Mouse (Mus musculus) skeletal muscle tissue, adult 2 months (tissue): ENCODE results near the gene Scube2.
A peak's percentile ranks its signal among the peaks of the same experiment; 100 is the strongest.

Experiments used
- DNase-seq: peaks from one replicate; pipeline ENCODE4 v3.0.0-alpha.2; 2012; ENCODE audit warnings: low read depth, low spot score

The Scube2 gene

GRCm38 (mm10) chr7:109799168-109799567, 66.3 kb downstream of the Scube2 start:
- no peak for DNase-seq

DNA sequence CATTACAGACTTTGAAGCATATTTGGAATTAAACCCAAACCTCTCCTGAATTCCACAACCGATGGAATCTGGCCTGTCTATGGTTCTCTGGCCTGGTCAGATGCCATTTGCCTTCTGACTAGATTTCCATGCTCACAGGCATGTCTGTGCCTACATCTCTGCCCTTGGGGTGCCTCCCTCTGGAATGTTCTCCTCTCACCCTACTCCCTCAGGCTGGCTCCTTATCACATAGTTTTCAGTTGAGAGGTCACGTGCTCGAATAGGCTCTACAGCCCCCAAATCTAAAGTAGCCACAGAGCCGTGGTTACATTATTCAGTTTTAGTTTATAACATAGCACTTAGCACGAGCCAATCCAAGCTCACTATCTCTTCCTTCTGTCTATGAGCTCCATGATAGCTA, 69.9 kb downstream of the Scube2 start:
- no peak for DNase-seq

GRCm38 (mm10) chr7:109794556-109794955, 70.9 kb downstream of the Scube2 start:
- no peak for DNase-seq

DNA sequence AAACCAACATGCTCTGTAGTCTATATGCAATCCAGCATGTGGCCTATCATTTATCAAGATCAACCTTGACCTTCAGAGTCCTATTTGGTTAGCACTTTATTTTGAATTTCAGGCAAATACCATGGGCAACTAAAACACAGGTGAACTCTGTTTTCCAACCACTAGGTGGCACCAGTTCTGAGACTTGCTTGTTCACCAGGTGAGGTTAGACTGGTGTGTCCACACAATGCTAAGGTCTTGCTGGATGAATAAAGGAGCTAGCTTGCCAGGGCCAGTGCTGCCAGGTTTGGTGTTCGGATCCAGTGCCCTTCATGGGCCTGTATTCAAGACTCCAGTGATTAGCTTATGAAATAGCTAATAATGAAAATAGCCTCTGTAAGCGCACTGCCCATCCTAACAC, 72.7 kb downstream of the Scube2 start:
- DNase-seq, result peak; percentile 27

- no peak for DNase-seq
These were observed 74.7 kb downstream of the Scube2 start for GRCm38 (mm10) chr7:109790818-109791217.

DNA sequence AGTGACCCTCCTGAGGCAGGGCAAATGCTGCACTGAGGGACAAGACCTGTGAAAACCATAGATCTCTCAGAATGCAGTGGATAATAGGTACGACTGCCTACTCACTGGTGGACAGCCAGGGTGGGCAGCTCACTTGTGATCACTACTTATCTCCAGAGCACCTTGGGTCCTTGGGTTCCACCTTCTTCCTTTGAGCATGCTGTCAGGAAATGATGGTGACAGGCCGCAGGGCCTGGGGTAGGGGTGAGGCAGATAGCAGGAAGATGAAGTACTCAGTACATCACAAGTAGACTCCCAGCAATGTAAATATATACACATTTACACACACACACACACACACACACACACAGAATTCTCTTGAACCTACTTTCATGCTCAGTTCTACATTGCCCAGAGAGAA, 77.6 kb downstream of the Scube2 start:
- DNase-seq, result no peak

DNA sequence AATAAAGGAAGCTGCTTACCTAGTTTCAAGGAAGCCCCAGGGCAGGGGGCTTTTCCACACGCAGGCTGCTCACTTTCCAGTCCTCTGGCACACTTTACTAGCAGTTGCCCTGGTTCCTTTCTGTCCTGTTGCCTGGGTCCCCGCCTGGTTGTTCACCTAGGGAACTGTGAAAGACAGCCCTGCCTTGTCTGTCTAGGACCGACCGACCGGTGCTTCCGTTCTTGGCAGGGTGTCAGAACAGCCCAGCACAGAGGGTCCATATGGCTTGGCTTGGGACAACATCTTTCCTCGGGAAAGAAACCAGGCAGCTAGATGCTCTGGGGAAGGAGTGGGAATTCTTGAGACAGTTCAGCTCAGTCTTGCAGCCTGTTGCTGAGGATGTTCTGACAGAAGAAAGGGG, 82.2 kb downstream of the Scube2 start:
- no peak for DNase-seq

DNA sequence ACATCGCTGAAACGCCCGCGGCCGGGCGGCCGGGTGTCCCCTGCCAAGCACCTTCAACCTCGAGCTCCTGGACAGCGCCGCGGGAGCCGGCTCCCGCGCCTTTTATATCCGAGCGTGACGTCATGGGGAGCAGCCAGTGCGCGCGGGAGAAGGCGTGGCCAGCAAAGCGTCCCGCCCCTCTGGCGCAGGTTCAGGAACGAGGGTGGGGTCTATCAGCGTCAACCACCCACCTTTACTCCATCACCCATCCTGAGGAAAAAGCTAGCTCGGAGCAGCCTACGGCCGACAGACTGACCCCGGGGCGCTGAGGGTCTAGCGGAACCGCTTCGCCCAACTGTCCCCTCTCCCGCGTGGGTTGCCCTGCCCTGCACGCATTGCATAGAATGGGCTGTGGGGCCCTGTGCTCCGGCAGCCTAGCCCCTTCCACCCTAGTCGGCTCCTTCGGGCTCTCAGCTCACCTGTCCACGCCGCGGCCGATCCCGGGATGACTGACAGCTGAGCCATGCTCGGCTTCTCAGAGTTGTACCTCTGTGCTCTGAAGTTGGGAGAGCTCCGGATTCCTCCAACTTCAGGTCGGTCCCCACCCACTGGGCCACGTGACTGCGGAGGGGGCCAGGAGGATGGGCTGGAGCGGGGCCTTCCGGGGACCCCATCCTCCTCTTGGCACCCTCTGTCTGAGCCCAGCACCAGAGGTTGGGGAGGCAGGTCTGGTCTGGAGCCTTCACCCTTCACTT, 83.8 kb downstream of the Scube2 start, which contains the start of gene Nrip3:
Gene Nrip3, minus strand, starts transcription at position 556 of the 734 bp plus-strand sequence.
- peak; percentile 22 for DNase-seq

DNA sequence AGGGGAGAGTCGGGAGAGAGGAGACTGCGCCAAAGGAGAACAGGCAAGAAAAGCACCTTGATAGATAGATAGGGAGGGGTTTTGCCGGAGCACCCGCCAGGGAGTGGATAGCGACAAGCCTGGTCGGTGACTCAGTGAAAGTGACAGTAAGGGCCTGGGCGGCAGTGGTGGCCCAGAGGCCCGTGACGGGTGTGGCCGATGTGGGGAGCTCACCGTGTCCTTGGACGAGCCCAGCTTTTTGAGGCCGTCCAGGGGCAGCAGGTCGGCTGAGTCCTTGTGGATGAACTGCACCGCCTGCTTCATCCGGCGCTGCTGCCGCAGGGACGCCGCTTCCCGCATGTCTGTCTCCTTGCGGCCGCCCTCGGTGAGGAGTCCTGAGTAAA, 84.4 kb downstream of the Scube2 start:
- no peak for DNase-seq

GRCm38 (mm10) chr7:109772251-109772650, 93.2 kb downstream of the Scube2 start:
- DNase-seq, result no peak

DNA sequence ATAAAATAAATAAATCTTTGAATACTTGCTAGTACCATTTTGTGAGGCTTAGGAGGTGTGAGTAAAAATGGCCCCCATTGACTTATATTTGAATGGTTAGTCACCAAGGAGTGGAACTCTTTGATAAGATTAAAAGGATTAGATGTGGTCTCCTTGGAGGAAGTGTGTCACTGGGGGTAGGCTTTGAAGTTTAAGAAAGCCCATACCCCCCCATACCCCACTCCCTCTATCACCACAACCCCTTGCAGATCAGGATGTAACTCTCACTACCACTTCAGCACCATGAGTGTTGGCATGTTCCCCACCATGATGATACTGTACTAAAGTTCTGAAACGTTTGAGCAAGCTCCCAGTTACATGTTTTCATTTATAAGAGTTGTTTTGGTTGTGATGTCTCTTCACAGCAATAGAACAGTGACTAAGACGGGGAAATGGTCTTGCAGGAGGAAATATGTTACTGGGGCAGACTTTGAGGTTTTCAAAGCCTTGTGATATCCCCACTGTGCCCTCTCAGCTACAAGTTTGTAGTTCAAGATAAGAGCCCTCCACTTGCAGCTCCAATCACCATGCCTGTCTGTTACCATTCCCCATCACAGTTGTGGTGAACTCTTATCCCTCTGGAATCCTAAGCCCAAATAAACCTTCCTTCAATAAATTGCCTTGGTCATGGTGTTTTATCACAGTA, 96.6 kb downstream of the Scube2 start:
- DNase-seq, result no peak

DNA sequence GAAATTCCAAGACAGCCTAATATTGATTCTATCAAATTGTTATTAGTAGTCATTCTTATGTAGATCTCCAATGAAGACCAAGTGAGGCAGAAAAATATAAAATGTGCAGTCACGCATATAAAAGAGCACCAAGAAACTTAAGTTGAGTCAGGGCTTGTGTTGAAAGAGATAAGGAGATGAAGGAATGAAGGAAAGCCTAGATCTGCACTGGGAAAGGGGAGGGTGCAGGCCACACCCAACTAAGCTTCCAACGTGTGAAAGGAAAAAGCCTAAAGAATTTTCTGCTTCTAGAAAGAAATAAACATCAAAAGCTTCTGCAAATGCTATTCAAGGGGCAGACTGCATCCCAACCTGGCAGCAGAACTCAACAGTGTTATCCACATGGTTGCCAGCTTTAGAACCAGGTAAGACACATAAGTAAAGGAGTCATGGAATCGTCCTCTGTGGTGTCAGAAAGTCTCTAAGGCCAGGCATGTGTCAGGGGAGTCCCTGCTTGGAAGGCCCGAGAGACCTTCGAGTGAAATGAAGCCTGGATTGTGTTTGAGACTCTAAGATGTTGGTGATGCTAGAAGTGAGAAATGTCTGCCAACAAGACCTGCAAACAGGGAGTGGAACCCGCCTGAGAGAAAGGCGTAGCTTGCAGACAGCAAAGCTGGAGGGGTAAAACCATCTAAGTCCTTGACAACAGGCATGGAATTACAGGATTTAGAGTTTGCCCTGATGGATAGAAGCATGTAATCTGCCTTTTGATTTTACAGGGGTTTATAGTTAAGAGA, 97.7 kb downstream of the Scube2 start:
- DNase-seq, result no peak

- no peak for DNase-seq
These were observed 101.5 kb downstream of the Scube2 start for GRCm38 (mm10) chr7:109764009-109764408.

DNA sequence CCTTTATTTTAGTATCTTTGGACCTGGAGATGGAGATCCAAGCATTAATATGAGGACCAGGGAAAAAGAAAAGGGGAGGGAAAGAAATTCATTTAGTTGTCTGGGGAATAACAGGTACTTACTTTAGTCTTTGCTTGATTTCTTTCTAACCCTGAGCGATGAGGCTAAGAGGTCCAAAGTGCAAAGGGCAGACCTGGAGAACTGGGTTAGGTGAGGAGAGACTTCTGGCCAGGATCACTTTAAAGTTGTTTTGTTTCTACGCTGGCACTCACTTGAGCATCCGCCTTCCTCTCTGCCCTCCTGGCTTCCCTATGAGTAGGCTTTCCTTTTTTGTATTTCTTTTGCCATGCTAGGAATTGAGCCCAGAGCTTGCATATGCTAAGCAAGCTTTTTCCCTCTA, 109.2 kb downstream of the Scube2 start:
- no peak for DNase-seq

DNA sequence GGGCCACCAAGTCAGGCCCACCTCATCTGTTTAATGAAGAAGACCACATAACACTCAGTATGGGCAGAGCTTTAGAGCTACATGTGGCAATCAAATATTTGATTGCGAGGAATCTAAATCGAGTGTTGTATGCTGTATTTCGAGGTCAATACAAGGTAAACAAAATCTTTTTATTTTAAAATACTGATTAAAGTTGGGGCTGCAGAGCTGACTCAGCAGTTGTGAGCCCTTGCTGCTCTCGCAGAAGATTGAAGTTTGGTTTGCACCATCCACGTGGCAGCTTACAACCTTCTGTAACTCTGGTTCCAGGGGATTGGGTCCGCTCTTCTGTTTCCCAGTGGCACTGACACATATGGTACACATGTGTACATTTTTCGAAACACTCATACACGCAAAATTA, 111.4 kb downstream of the Scube2 start:
- DNase-seq, result no peak

DNA sequence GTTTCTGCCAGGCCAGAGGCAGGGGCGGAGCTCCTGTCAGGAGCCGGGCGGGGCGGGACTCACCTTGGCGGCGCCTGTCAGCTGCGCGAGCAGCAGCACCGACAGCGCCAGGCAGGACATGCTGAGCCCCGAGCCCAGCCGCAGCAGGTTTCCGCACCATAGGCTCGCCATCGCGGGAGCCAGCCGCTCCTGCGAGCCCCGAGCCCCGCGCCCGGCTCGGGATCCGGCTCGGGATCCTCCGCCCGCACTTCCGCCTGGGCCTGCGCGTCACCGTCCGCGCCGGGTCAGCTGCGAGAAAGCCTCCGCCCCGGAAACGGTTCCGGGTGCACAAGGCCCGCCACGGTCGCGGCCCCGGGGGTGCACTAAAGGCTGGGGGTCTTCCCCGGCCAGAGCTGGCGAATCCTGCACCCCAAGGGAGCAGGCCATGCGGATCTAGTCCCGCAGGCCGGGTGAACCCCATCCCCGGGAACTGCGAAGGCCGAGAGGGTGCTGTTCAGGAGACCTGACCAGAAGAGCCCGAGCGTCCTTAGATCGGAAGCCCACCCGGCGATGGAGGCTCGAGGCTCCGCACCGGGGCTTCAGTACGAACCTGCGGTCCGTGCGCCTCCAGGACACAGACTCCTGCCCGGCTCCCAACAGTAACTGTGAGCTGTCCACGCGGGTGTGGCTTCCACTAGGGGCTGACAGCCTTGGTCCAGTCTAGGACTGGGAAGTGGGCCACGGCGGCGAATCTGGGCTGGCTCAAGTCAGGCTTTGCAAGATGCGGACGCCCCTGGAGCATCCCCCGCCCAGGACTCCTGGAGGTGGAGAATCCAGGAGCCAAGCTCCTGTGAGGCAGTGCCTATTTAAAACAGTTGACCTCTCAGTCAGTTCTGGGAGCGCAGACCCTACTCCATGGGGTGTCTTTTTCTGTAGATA, 113.2 kb downstream of the Scube2 start, which contains the start of gene Tmem9b:
Gene Tmem9b, minus strand, starts transcription at position 868 of the 918 bp plus-strand sequence.
- peak; percentile 63 for DNase-seq

GRCm38 (mm10) chr7:109751427-109752007, 114.0 kb downstream of the Scube2 start:
- DNase-seq, result no peak
